37 mouse cellular contexts compared by ENCODE assay signal in the genomic region with DNA sequence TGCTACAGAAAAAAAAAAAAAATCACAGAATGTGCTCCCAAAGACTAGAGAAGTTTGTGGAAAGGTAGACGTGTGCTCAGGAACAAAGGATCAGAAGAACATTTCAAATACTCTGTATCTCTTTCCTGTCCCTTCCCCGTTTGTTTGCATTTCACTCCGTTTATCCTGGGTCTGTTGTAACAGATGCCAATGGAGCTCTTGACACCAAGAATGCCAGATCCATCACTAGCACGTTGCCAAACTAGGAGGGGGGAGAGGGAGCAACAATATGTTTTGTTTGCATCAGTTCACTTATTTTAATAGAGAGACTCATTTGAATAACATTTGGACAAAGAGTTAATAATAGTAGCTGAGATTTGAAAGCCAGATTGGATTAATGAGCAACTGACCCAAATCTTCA. TPM values are rescaled to one million over a fixed set of nuclear protein-coding genes. Genes with fewer than 3 reads are reported as not detected.
A peak's percentile ranks its signal among the peaks of the same experiment; 100 is the strongest.
DNase-seq lines count a peak whose midpoint lies in the region; ATAC-seq lines count a peak whose summit lies in the region.
"Had no signal": no experiment of that assay in that cellular context is flagged by ENCODE, and none has a peak within 500 bp of the region (broad histone marks: within the 10 kb centered on the region; RNA-seq: fewer than 3 reads in every experiment).

No protein-coding gene starts in this region.

- H3K4me3 ChIP-seq in forebrain, embryonic 14.5 days (ENCODE audit: low read depth, low read length), result no peak overlapping the region
- no peak overlapping the region for H3K4me3 ChIP-seq in forebrain, embryonic 12.5 days (replicated peaks)
- H3K4me3 ChIP-seq: embryonic facial prominence, embryonic 12.5 days; heart, adult 2 months; heart, embryonic 12.5 days; hindbrain, embryonic 15.5 days; layer of hippocampus, adult 2 months; limb, embryonic 12.5 days; liver, embryonic 15.5 days had no signal

- no peaks in the 10 kb centered on the region for H3K4me1 ChIP-seq in forebrain, embryonic 14.5 days (ENCODE audit: control insufficient read depth, insufficient read depth, low read length)
- no peaks in the 10 kb centered on the region for H3K4me1 ChIP-seq in forebrain, embryonic 12.5 days
- H3K4me1 ChIP-seq: embryonic facial prominence, embryonic 12.5 days; heart, embryonic 12.5 days; hindbrain, embryonic 15.5 days; limb, embryonic 12.5 days; liver, embryonic 15.5 days had no signal

- H3K27me3 ChIP-seq in forebrain, embryonic 14.5 days (replicated peaks; ENCODE audit: control insufficient read depth, insufficient read depth, low read length), result no peaks in the 10 kb centered on the region
- H3K27me3 ChIP-seq in forebrain, embryonic 12.5 days, result no peaks in the 10 kb centered on the region
- H3K27me3 ChIP-seq: embryonic facial prominence, embryonic 12.5 days; heart, embryonic 12.5 days; hindbrain, embryonic 15.5 days; limb, embryonic 12.5 days; liver, embryonic 15.5 days had no signal

- no peak overlapping the region for H3K9ac ChIP-seq in forebrain, embryonic 14.5 days (ENCODE audit: low read length)
- no peak overlapping the region for H3K9ac ChIP-seq in forebrain, embryonic 12.5 days
- H3K9ac ChIP-seq: embryonic facial prominence, embryonic 12.5 days; heart, embryonic 12.5 days; hindbrain, embryonic 15.5 days; limb, embryonic 12.5 days; liver, embryonic 15.5 days; lung, embryonic 14.5 days had no signal

- intact Hi-C loops in left cerebral cortex, postnatal 25 days (cut with DNase I), result no loop called here

- H3K36me3 ChIP-seq in forebrain, embryonic 14.5 days (ENCODE audit: control insufficient read depth, insufficient read depth, low read length), result no peaks in the 10 kb centered on the region
- no peaks in the 10 kb centered on the region for H3K36me3 ChIP-seq in forebrain, embryonic 12.5 days (replicated peaks)
- H3K36me3 ChIP-seq: embryonic facial prominence, embryonic 12.5 days; G1E; heart, embryonic 12.5 days; hindbrain, embryonic 15.5 days; limb, embryonic 12.5 days; liver, embryonic 15.5 days had no signal

- H3K4me2 ChIP-seq in forebrain, embryonic 14.5 days (ENCODE audit: low read length), result no peak overlapping the region
- no peak overlapping the region for H3K4me2 ChIP-seq in forebrain, embryonic 12.5 days
- H3K4me2 ChIP-seq: embryonic facial prominence, embryonic 12.5 days; heart, embryonic 12.5 days; hindbrain, embryonic 15.5 days; limb, embryonic 12.5 days; liver, embryonic 15.5 days; lung, embryonic 14.5 days had no signal

- H3K27ac ChIP-seq in forebrain, embryonic 14.5 days (ENCODE audit: low read depth, low read length), result 0 out of 2 replicates have a peak overlapping the region, but pooled peaks have one; percentile 62
- H3K27ac ChIP-seq in forebrain, embryonic 12.5 days, result no peak overlapping the region
- H3K27ac ChIP-seq: embryonic facial prominence, embryonic 12.5 days; heart, adult 2 months; hindbrain, embryonic 15.5 days; layer of hippocampus, adult 2 months; limb, embryonic 12.5 days; liver, embryonic 15.5 days had no signal

- H3K9me3 ChIP-seq in forebrain, embryonic 14.5 days (replicated peaks; ENCODE audit: control insufficient read depth, low read length), result no peaks in the 10 kb centered on the region
- no peaks in the 10 kb centered on the region for H3K9me3 ChIP-seq in forebrain, embryonic 12.5 days
- H3K9me3 ChIP-seq: embryonic facial prominence, embryonic 12.5 days; G1E; heart, embryonic 12.5 days; hindbrain, embryonic 15.5 days; limb, embryonic 12.5 days; liver, embryonic 15.5 days had no signal

- WGBS in forebrain, embryonic 14.5 days, result 32% methylated on average over 4 of the region's 4 CpGs
- 47% methylated on average over 4 of the region's 4 CpGs for WGBS in forebrain, embryonic 12.5 days

- peak; percentile 87; the same call in 1 of the 2 replicates for ATAC-seq in forebrain, embryonic 14.5 days
- no peak for ATAC-seq in forebrain, embryonic 12.5 days (ENCODE audit: low FRiP score)
- ATAC-seq: inflammation-experienced regulatory T-cells, adult 6 months had no signal

- peak; percentile 9 for DNase-seq in cerebellum, adult 11-12 months
- no peak for DNase-seq in cerebellum, adult 11 months
- DNase-seq in forebrain, embryonic 14.5 days (ENCODE audit: low spot score), result peak; percentile 72
- DNase-seq in retina, postnatal 1 day, result peak; percentile 16
- DNase-seq in retina, embryonic 14.5 days (ENCODE audit: low spot score), result no peak
- no peak for DNase-seq in left cerebral cortex, postnatal 25 days (ENCODE audit: low spot score in 2 of 2)
- DNase-seq: adrenal gland, adult 8-10 months; embryo, embryonic 11 days; heart, adult 2 months; kidney, adult 11 months; kidney, postnatal 14 days; lung, embryonic 14.5 days; lung, postnatal 14 days; midbrain, embryonic 14.5 days; right cerebral cortex, postnatal 25 days; thymus, postnatal 14 days had no signal

RNA-seq across cellular contexts. Expression of gene Defb41, which starts 27.6 kb away (rescaled TPM):
- polyA plus RNA-seq in forebrain, embryonic 14.5 days (2014; fragmentation: Nextera tagmentation; extraction: Ambion mirVana), result not detected in 2 replicates
- polyA plus RNA-seq in forebrain, embryonic 12.5 days (2016; fragmentation: Nextera tagmentation; extraction: Ambion mirVana), result not detected in 2 replicates
- not detected for total RNA-seq in left cerebral cortex, postnatal 25 days (2021)
- total RNA-seq: adrenal gland, adult 8-10 months; adrenal gland, postnatal 4 days; G1E; gastrocnemius, adult 8-10 months; gastrocnemius, postnatal 4 days; heart, adult 2 months; hematopoietic stem cell, adult 5-6 weeks; layer of hippocampus, adult 2 months; left cerebral cortex, adult 18-20 months; left cerebral cortex, postnatal 14 days; liver, adult 2 months; monocyte, adult 5-6 weeks had no signal
- polyA plus RNA-seq: embryonic facial prominence, embryonic 12.5 days; G1E; heart, adult 2 months; heart, embryonic 12.5 days; heart, postnatal 0 days; hindbrain, embryonic 15.5 days; inflammation-experienced regulatory T-cells, adult 6 months; kidney, embryonic 14.5 days; limb, embryonic 12.5 days; liver, adult 2 months; liver, embryonic 15.5 days; lung, embryonic 14.5 days; midbrain, embryonic 14.5 days; neural tube, embryonic 14.5 days; stomach, embryonic 16.5 days had no signal

RNA-seq across cellular contexts. Expression of gene Defb18, which starts 55.3 kb away (rescaled TPM):
- polyA plus RNA-seq in forebrain, embryonic 14.5 days (2014; fragmentation: Nextera tagmentation; extraction: Ambion mirVana), result not detected in 2 replicates
- polyA plus RNA-seq in forebrain, embryonic 12.5 days (2016; fragmentation: Nextera tagmentation; extraction: Ambion mirVana), result not detected in 2 replicates
- total RNA-seq in left cerebral cortex, postnatal 25 days (2021), result not detected
- total RNA-seq: adrenal gland, adult 8-10 months; adrenal gland, postnatal 4 days; G1E; gastrocnemius, adult 8-10 months; gastrocnemius, postnatal 4 days; heart, adult 2 months; hematopoietic stem cell, adult 5-6 weeks; layer of hippocampus, adult 2 months; left cerebral cortex, adult 18-20 months; left cerebral cortex, postnatal 14 days; liver, adult 2 months; monocyte, adult 5-6 weeks had no signal
- polyA plus RNA-seq: embryonic facial prominence, embryonic 12.5 days; G1E; heart, adult 2 months; heart, embryonic 12.5 days; heart, postnatal 0 days; hindbrain, embryonic 15.5 days; inflammation-experienced regulatory T-cells, adult 6 months; kidney, embryonic 14.5 days; limb, embryonic 12.5 days; liver, adult 2 months; liver, embryonic 15.5 days; lung, embryonic 14.5 days; midbrain, embryonic 14.5 days; neural tube, embryonic 14.5 days; stomach, embryonic 16.5 days had no signal

Comparison
In these comparisons a context has a peak if more than half of its experiments do, and no peak if none do; other contexts are left out.
1. DNase-seq: peak in cerebellum, adult 11-12 months (single experiment), forebrain, embryonic 14.5 days (single experiment) and retina, postnatal 1 day (single experiment); none in cerebellum, adult 11 months (single experiment), retina, embryonic 14.5 days (single experiment) and left cerebral cortex, postnatal 25 days (0 of 2).